ENCODE assay signal across 8 mouse cellular contexts in genomic region chr5:114708491-114708890, GRCm38 (mm10). TPM values are rescaled to one million over a fixed set of nuclear protein-coding genes. Genes with fewer than 3 reads are reported as not detected.
A peak's percentile ranks its signal among the peaks of the same experiment; 100 is the strongest.
DNase-seq lines count a peak whose midpoint lies in the region; ATAC-seq and TF ChIP-seq lines count a peak whose summit lies in the region.

No protein-coding gene starts in this region.

- TF ChIP-seq POLR2A in heart, adult 2 months (IDR thresholded peaks at IDR 0.05; ENCODE audit: insufficient read depth, low read depth, low read length), result no peak
- TF ChIP-seq POLR2A in bone marrow macrophage, adult 2 months (IDR thresholded peaks at IDR 0.05; ENCODE audit: borderline replicate concordance, low read depth, low read length), result no peak

- no peak for TF ChIP-seq CTCF in heart, adult 2 months (IDR thresholded peaks at IDR 0.05)
- TF ChIP-seq CTCF in bone marrow macrophage, adult 2 months (IDR thresholded peaks at IDR 0.05; ENCODE audit: low read depth, low read length), result no peak

- no peak overlapping the region for H3K27ac ChIP-seq in heart, embryonic 16.5 days (ENCODE audit: low read length)
- H3K27ac ChIP-seq in heart, adult 2 months, result no peak overlapping the region
- no peak overlapping the region for H3K27ac ChIP-seq in bone marrow macrophage, adult 2 months (ENCODE audit: insufficient read depth, low read depth, low read length)
- no peak overlapping the region for H3K27ac ChIP-seq in hindbrain, embryonic 11.5 days (ENCODE audit: low read depth, low read length)
- no peak overlapping the region for H3K27ac ChIP-seq in midbrain, embryonic 14.5 days (replicated peaks; ENCODE audit: low read depth, low read length)

- TF ChIP-seq EP300 in heart, adult 2 months (IDR thresholded peaks at IDR 0.05; ENCODE audit: insufficient read depth, low read depth, low read length), result no peak

- H3K4me1 ChIP-seq in heart, embryonic 16.5 days (ENCODE audit: control insufficient read depth, insufficient read depth, low read length), result peaks cover 10% of the 10 kb centered on the region
- H3K4me1 ChIP-seq in heart, adult 2 months (ENCODE audit: control insufficient read depth, insufficient read depth, low read length), result peaks cover 2% of the 10 kb centered on the region
- peaks cover 8% of the 10 kb centered on the region for H3K4me1 ChIP-seq in bone marrow macrophage, adult 2 months (ENCODE audit: control insufficient read depth, insufficient read depth, low read length)
- H3K4me1 ChIP-seq in hindbrain, embryonic 11.5 days (replicated peaks; ENCODE audit: control insufficient read depth, insufficient read depth, low read length), result no peaks in the 10 kb centered on the region; the same call in 1 of the 2 replicates
- 0 out of 2 replicates have a peak, but pooled peaks cover 5% of the 10 kb centered on the region for H3K4me1 ChIP-seq in midbrain, embryonic 14.5 days (ENCODE audit: control insufficient read depth, insufficient read depth, low read length)

- H3K79me2 ChIP-seq in heart, adult 2 months (replicated peaks; ENCODE audit: control insufficient read depth, insufficient read depth, low read length), result no peaks in the 10 kb centered on the region

- no peaks in the 10 kb centered on the region for H3K27me3 ChIP-seq in heart, embryonic 16.5 days (ENCODE audit: control insufficient read depth, insufficient read depth, low read length)
- no peaks in the 10 kb centered on the region for H3K27me3 ChIP-seq in heart, adult 2 months (ENCODE audit: control insufficient read depth, insufficient read depth, low read length)
- no peaks in the 10 kb centered on the region for H3K27me3 ChIP-seq in hindbrain, embryonic 11.5 days (ENCODE audit: control insufficient read depth, insufficient read depth, low read length)
- no peaks in the 10 kb centered on the region for H3K27me3 ChIP-seq in midbrain, embryonic 14.5 days (ENCODE audit: control insufficient read depth, insufficient read depth, low read length)

- no peak for ATAC-seq in heart, embryonic 16.5 days (replicated peaks; ENCODE audit: extremely low read depth, insufficient read depth, low FRiP score)
- ATAC-seq in hindbrain, embryonic 11.5 days (ENCODE audit: low FRiP score), result no peak
- ATAC-seq in midbrain, embryonic 14.5 days (ENCODE audit: low FRiP score, low TSS enrichment), result no peak

- peak overlapping the region; percentile 65 for H3K4me3 ChIP-seq in heart, embryonic 16.5 days (ENCODE audit: low read length)
- no peak overlapping the region; the same call in 1 of the 2 replicates for H3K4me3 ChIP-seq in heart, adult 2 months
- peak overlapping the region; percentile 94 for H3K4me3 ChIP-seq in bone marrow macrophage, adult 2 months (ENCODE audit: insufficient read depth, low read length)
- peak overlapping the region; percentile 61 for H3K4me3 ChIP-seq in hindbrain, embryonic 11.5 days (ENCODE audit: low read depth, low read length)
- peak overlapping the region; percentile 81 for H3K4me3 ChIP-seq in midbrain, embryonic 14.5 days (replicated peaks; ENCODE audit: low read depth, low read length)

- 54% methylated on average over 15 of the region's 15 CpGs for WGBS in heart, embryonic 16.5 days
- WGBS in heart, adult 2 months, result 46% methylated on average over 15 of the region's 15 CpGs
- 56% methylated on average over 15 of the region's 15 CpGs for WGBS in hindbrain, embryonic 11.5 days
- 58% methylated on average over 15 of the region's 15 CpGs for WGBS in midbrain, embryonic 14.5 days

- no peaks in the 10 kb centered on the region for H3K9me3 ChIP-seq in heart, embryonic 16.5 days (replicated peaks; ENCODE audit: control insufficient read depth, low read length)
- H3K9me3 ChIP-seq in hindbrain, embryonic 11.5 days (ENCODE audit: control insufficient read depth, low read length), result no peaks in the 10 kb centered on the region
- H3K9me3 ChIP-seq in midbrain, embryonic 14.5 days (ENCODE audit: control insufficient read depth, low read length), result no peaks in the 10 kb centered on the region

- no peak for DNase-seq in heart, adult 2 months
- no peak for DNase-seq in hindbrain, embryonic 11.5 days (ENCODE audit: low spot score)
- DNase-seq in midbrain, embryonic 14.5 days, result no peak
- DNase-seq in ovary, postnatal 10 days (ENCODE audit: low spot score), result no peak
- DNase-seq in embryo, embryonic 9.5 days (ENCODE audit: extremely low spot score), result no peak
- no peak for DNase-seq in urinary bladder, postnatal 36 days (ENCODE audit: low spot score in 2 of 2)

- H3K36me3 ChIP-seq in heart, embryonic 16.5 days (ENCODE audit: control insufficient read depth, insufficient read depth), result peaks cover 12% of the 10 kb centered on the region
- no peaks in the 10 kb centered on the region for H3K36me3 ChIP-seq in heart, adult 2 months (ENCODE audit: control insufficient read depth, insufficient read depth, low read length)
- 0 out of 2 replicates have a peak, but pooled peaks cover 2% of the 10 kb centered on the region for H3K36me3 ChIP-seq in hindbrain, embryonic 11.5 days (ENCODE audit: control insufficient read depth, insufficient read depth, low read length)
- peaks cover 26% of the 10 kb centered on the region for H3K36me3 ChIP-seq in midbrain, embryonic 14.5 days (ENCODE audit: control insufficient read depth, insufficient read depth, low read length)

- peak overlapping the region; percentile 74 for H3K9ac ChIP-seq in heart, embryonic 16.5 days (ENCODE audit: low read length)
- no peak overlapping the region for H3K9ac ChIP-seq in heart, adult 2 months (ENCODE audit: low read depth, low read length)
- peak overlapping the region; percentile 74; the same call in 1 of the 2 replicates for H3K9ac ChIP-seq in hindbrain, embryonic 11.5 days (ENCODE audit: low read depth, low read length)
- H3K9ac ChIP-seq in midbrain, embryonic 14.5 days (replicated peaks; ENCODE audit: low read length), result peak overlapping the region; percentile 73

- peak overlapping the region; percentile 80 for H3K4me2 ChIP-seq in heart, embryonic 16.5 days (ENCODE audit: low read depth, low read length)
- peak overlapping the region; percentile 48 for H3K4me2 ChIP-seq in hindbrain, embryonic 11.5 days (replicated peaks; ENCODE audit: low read depth, low read length)
- H3K4me2 ChIP-seq in midbrain, embryonic 14.5 days (ENCODE audit: low read length), result peak overlapping the region; percentile 71

- intact Hi-C loops in heart, adult 2 months (cut with DNase I), result loop anchor here (5.0 kb wide), 1 partner anchor 99 kb away; no protein-coding TSS in a partner anchor

RNA-seq across cellular contexts. Expression of gene Tchp, which starts 0.9 kb away (rescaled TPM):
- 8.4 and 9.6 TPM in 2 replicates for polyA plus RNA-seq in heart, embryonic 16.5 days (2015; fragmentation: Nextera tagmentation; extraction: Ambion mirVana)
- 1 to 10 TPM; 3.4 to 4.0 TPM for total RNA-seq in heart, adult 2 months (2021)
- 6.1 and 8.5 TPM in 2 replicates for polyA plus RNA-seq in heart, adult 2 months (2012; rRNA removed)
- 13.1 and 13.7 TPM in 2 replicates for polyA plus RNA-seq in bone marrow macrophage, adult 2 months (2012; ENCODE audit: insufficient read depth, insufficient read length, missing spikeins)
- 13.3 and 15.8 TPM in 2 replicates for polyA plus RNA-seq in hindbrain, embryonic 11.5 days (2014; fragmentation: Nextera tagmentation; extraction: Ambion mirVana)
- 14.0 and 14.4 TPM in 2 replicates for polyA plus RNA-seq in midbrain, embryonic 14.5 days (2014; fragmentation: Nextera tagmentation; extraction: Ambion mirVana)

RNA-seq across cellular contexts. Expression of gene Gltp, which starts 17.7 kb away (rescaled TPM):
- polyA plus RNA-seq in heart, embryonic 16.5 days (2015; fragmentation: Nextera tagmentation; extraction: Ambion mirVana), result 58.8 and 69.2 TPM in 2 replicates
- total RNA-seq in heart, adult 2 months (2021), result 10 to 100 TPM; 14.2 to 17.0 TPM
- 36.3 and 37.8 TPM in 2 replicates for polyA plus RNA-seq in heart, adult 2 months (2012; rRNA removed)
- polyA plus RNA-seq in bone marrow macrophage, adult 2 months (2012; ENCODE audit: insufficient read depth, insufficient read length, missing spikeins), result 336 and 371 TPM in 2 replicates
- polyA plus RNA-seq in hindbrain, embryonic 11.5 days (2014; fragmentation: Nextera tagmentation; extraction: Ambion mirVana), result 62.6 and 64.4 TPM in 2 replicates
- polyA plus RNA-seq in midbrain, embryonic 14.5 days (2014; fragmentation: Nextera tagmentation; extraction: Ambion mirVana), result 27.6 and 30.4 TPM in 2 replicates

RNA-seq across cellular contexts. Expression of gene Trpv4, which starts 50.3 kb away (rescaled TPM):
- 1.1 and 1.3 TPM in 2 replicates for polyA plus RNA-seq in heart, embryonic 16.5 days (2015; fragmentation: Nextera tagmentation; extraction: Ambion mirVana)
- total RNA-seq in heart, adult 2 months (2021), result 1 to 10 TPM; 3.6 to 5.1 TPM
- polyA plus RNA-seq in heart, adult 2 months (2012; rRNA removed), result 4.6 and 7.5 TPM in 2 replicates
- 27.4 and 31.8 TPM in 2 replicates for polyA plus RNA-seq in bone marrow macrophage, adult 2 months (2012; ENCODE audit: insufficient read depth, insufficient read length, missing spikeins)
- 0.38 and 0.85 TPM in 2 replicates for polyA plus RNA-seq in hindbrain, embryonic 11.5 days (2014; fragmentation: Nextera tagmentation; extraction: Ambion mirVana)
- polyA plus RNA-seq in midbrain, embryonic 14.5 days (2014; fragmentation: Nextera tagmentation; extraction: Ambion mirVana), result 0.46 and 0.86 TPM in 2 replicates
